Mouse (Mus musculus): ENCODE results near the gene Cct2. TPM values are rescaled to one million over a fixed set of nuclear protein-coding genes. Genes with fewer than 3 reads are reported as not detected.
"Not testable (repeated sequence)": the region's sequence is repeated elsewhere in the genome, so short reads cannot be mapped to it uniquely, and the experiment has no call there.

The Cct2 gene
- polyA plus RNA-seq, 1 experiment from 2014 or later = 183 TPM

GRCm38 (mm10) chr10:117049961-117050597, 13.5 kb downstream of the Cct2 start:
- no peak overlapping the region for H3K4me3 ChIP-seq (ENCODE audit: control insufficient read depth in 1 of 2, insufficient read depth in 1 of 2, low read depth in 1 of 2, low read length in 2 of 2)
- peaks cover 74% of the 10 kb centered on the region for H3K36me3 ChIP-seq (ENCODE audit: control insufficient read depth, insufficient read depth, low read length)
- no peaks in the 10 kb centered on the region for H3K27me3 ChIP-seq (ENCODE audit: control insufficient read depth, insufficient read depth, low read length)
- H3K4me2 ChIP-seq (ENCODE audit: low read length) = peak overlapping the region; percentile 6; the same call in 1 of the 2 replicates
- H3K4me1 ChIP-seq (ENCODE audit: control insufficient read depth in 2 of 2, insufficient read depth in 2 of 2, low read length in 2 of 2) = peaks cover 0 to 17% of the 10 kb centered on the region in 2 experiments; a peak in 3 of 4 replicates
- no peaks in the 10 kb centered on the region for H3K9me3 ChIP-seq (ENCODE audit: control insufficient read depth, low read length)
- H3K9ac ChIP-seq (ENCODE audit: low read length) = peak overlapping the region; percentile 97; the same call in 1 of the 2 replicates
- ATAC-seq (ENCODE audit: insufficient number of reproducible peaks, insufficient read depth, low FRiP score, low read depth) = no peak
- peak overlapping the region; percentile 16 to 35; a peak in 3 of 4 replicates for H3K27ac ChIP-seq (replicated peaks in 1 of 2; ENCODE audit: control insufficient read depth in 1 of 2, insufficient read depth in 1 of 2, low read depth in 2 of 2, low read length in 2 of 2)
- WGBS = 41% methylated on average over 4 of the region's 4 CpGs

- peak overlapping the region in 1 of 2 experiments; percentile 35; a peak in 2 of 4 replicates for H3K27ac ChIP-seq (replicated peaks in 1 of 2; ENCODE audit: control insufficient read depth in 1 of 2, insufficient read depth in 1 of 2, low read depth in 2 of 2, low read length in 2 of 2)
- H3K9me3 ChIP-seq (ENCODE audit: control insufficient read depth, low read length) = no peaks in the 10 kb centered on the region
- H3K36me3 ChIP-seq (ENCODE audit: control insufficient read depth, insufficient read depth, low read length) = peaks cover 66% of the 10 kb centered on the region
- peak overlapping the region; percentile 97 for H3K9ac ChIP-seq (ENCODE audit: low read length)
- WGBS = 61% methylated on average over 4 of the region's 4 CpGs
- no peak overlapping the region for H3K4me3 ChIP-seq (ENCODE audit: control insufficient read depth in 1 of 2, insufficient read depth in 1 of 2, low read depth in 1 of 2, low read length in 2 of 2)
- H3K4me1 ChIP-seq (ENCODE audit: control insufficient read depth in 2 of 2, insufficient read depth in 2 of 2, low read length in 2 of 2) = peaks cover 3 to 25% of the 10 kb centered on the region in 2 experiments
- H3K4me2 ChIP-seq (ENCODE audit: low read length) = peak overlapping the region; percentile 71
- ATAC-seq (ENCODE audit: insufficient number of reproducible peaks, insufficient read depth, low FRiP score, low read depth) = no peak
- H3K27me3 ChIP-seq (ENCODE audit: control insufficient read depth, insufficient read depth, low read length) = no peaks in the 10 kb centered on the region
These were observed 14.4 kb downstream of the Cct2 start for GRCm38 (mm10) chr10:117049253-117049652.

- Histone ChIP-seq H3K4me3 (ENCODE audit: control insufficient read depth in 1 of 2, insufficient read depth in 1 of 2, low read depth in 1 of 2, low read length in 2 of 2) (peak within 1 kb of the TSS; percentile 60 to 71), H3K9ac (ENCODE audit: low read length) (peak within 1 kb of the TSS; percentile 97), H3K27me3 (ENCODE audit: control insufficient read depth, insufficient read depth, low read length) (no peaks in the 10 kb centered on the region), H3K4me1 (ENCODE audit: control insufficient read depth in 2 of 2, insufficient read depth in 2 of 2, low read length in 2 of 2) (peaks cover 17 to 43% of the 10 kb centered on the region in 2 experiments), H3K9me3 (ENCODE audit: control insufficient read depth, low read length) (no peaks in the 10 kb centered on the region), H3K4me2 (ENCODE audit: low read length) (peak within 1 kb of the TSS; percentile 71), H3K36me3 (ENCODE audit: control insufficient read depth, insufficient read depth, low read length) (peaks cover 27% of the 10 kb centered on the region), H3K27ac (replicated peaks in 1 of 2; ENCODE audit: control insufficient read depth in 1 of 2, insufficient read depth in 1 of 2, low read depth in 2 of 2, low read length in 2 of 2) (peak within 1 kb of the TSS; percentile 89 to 96)
- 14% methylated on average over 40 of the region's 40 CpGs for WGBS
- ATAC-seq (ENCODE audit: insufficient number of reproducible peaks, insufficient read depth, low FRiP score, low read depth) = peak; percentile 35
These were observed 18.2 kb downstream of the Cct2 start, which contains the start of gene Lrrc10 for GRCm38 (mm10) chr10:117045175-117046056. TSS of gene Lrrc10 (plus strand) at chr10:117045341.

- Histone ChIP-seq H3K9ac (ENCODE audit: low read length) (peak overlapping the region; percentile 22; the same call in 1 of the 2 replicates), H3K4me3 (ENCODE audit: control insufficient read depth in 1 of 2, insufficient read depth in 1 of 2, low read depth in 1 of 2, low read length in 2 of 2) (peak overlapping the region in 1 of 2 experiments; percentile 7; a peak in 1 of 4 replicates), H3K4me1 (ENCODE audit: control insufficient read depth in 2 of 2, insufficient read depth in 2 of 2, low read length in 2 of 2) (peaks cover 17 to 32% of the 10 kb centered on the region in 2 experiments), H3K27ac (replicated peaks in 1 of 2; ENCODE audit: control insufficient read depth in 1 of 2, insufficient read depth in 1 of 2, low read depth in 2 of 2, low read length in 2 of 2) (peak overlapping the region in 1 of 2 experiments; percentile 29; a peak in 1 of 4 replicates), H3K4me2 (ENCODE audit: low read length) (peak overlapping the region; percentile 71)
- H3K9me3 ChIP-seq (ENCODE audit: control insufficient read depth, low read length); ATAC-seq (ENCODE audit: insufficient number of reproducible peaks, insufficient read depth, low FRiP score, low read depth); H3K36me3 ChIP-seq (ENCODE audit: control insufficient read depth, insufficient read depth, low read length); H3K27me3 ChIP-seq (ENCODE audit: control insufficient read depth, insufficient read depth, low read length): not testable (repeated sequence)
- 18% methylated on average over 15 of the region's 16 CpGs for WGBS
These were observed 20.0 kb downstream of the Cct2 start for GRCm38 (mm10) chr10:117043497-117044166.

- Histone ChIP-seq H3K4me3 (ENCODE audit: control insufficient read depth in 1 of 2, insufficient read depth in 1 of 2, low read depth in 1 of 2, low read length in 2 of 2) (peak overlapping the region in 1 of 2 experiments; percentile 14; a peak in 1 of 4 replicates), H3K36me3 (ENCODE audit: control insufficient read depth, insufficient read depth, low read length) (no peaks in the 10 kb centered on the region), H3K27me3 (ENCODE audit: control insufficient read depth, insufficient read depth, low read length) (no peaks in the 10 kb centered on the region), H3K9ac (ENCODE audit: low read length) (peak overlapping the region; percentile 69), H3K4me1 (ENCODE audit: control insufficient read depth in 2 of 2, insufficient read depth in 2 of 2, low read length in 2 of 2) (peaks cover 17 to 27% of the 10 kb centered on the region in 2 experiments), H3K9me3 (ENCODE audit: control insufficient read depth, low read length) (0 out of 2 replicates have a peak, but pooled peaks cover 4% of the 10 kb centered on the region), H3K27ac (replicated peaks in 1 of 2; ENCODE audit: control insufficient read depth in 1 of 2, insufficient read depth in 1 of 2, low read depth in 2 of 2, low read length in 2 of 2) (peak overlapping the region; percentile 88 to 94), H3K4me2 (ENCODE audit: low read length) (peak overlapping the region; percentile 56)
- peak; percentile 81 for ATAC-seq (ENCODE audit: insufficient number of reproducible peaks, insufficient read depth, low FRiP score, low read depth)
- WGBS = 14% methylated on average over 14 of the region's 14 CpGs
These were observed 21.3 kb downstream of the Cct2 start for GRCm38 (mm10) chr10:117042295-117042694.

GRCm38 (mm10) chr10:117040355-117040754, 23.3 kb downstream of the Cct2 start:
- Histone ChIP-seq H3K27ac (replicated peaks in 1 of 2; ENCODE audit: control insufficient read depth in 1 of 2, insufficient read depth in 1 of 2, low read depth in 2 of 2, low read length in 2 of 2) (no peak overlapping the region), H3K4me3 (ENCODE audit: control insufficient read depth in 1 of 2, insufficient read depth in 1 of 2, low read depth in 1 of 2, low read length in 2 of 2) (no peak overlapping the region), H3K4me2 (ENCODE audit: low read length) (no peak overlapping the region), H3K27me3 (ENCODE audit: control insufficient read depth, insufficient read depth, low read length) (no peaks in the 10 kb centered on the region), H3K9ac (ENCODE audit: low read length) (no peak overlapping the region), H3K4me1 (ENCODE audit: control insufficient read depth in 2 of 2, insufficient read depth in 2 of 2, low read length in 2 of 2) (peaks cover 17 to 27% of the 10 kb centered on the region in 2 experiments), H3K36me3 (ENCODE audit: control insufficient read depth, insufficient read depth, low read length) (no peaks in the 10 kb centered on the region), H3K9me3 (ENCODE audit: control insufficient read depth, low read length) (0 out of 2 replicates have a peak, but pooled peaks cover 4% of the 10 kb centered on the region)
- ATAC-seq (ENCODE audit: insufficient number of reproducible peaks, insufficient read depth, low FRiP score, low read depth) = no peak
- WGBS = 73% methylated on average over 6 of the region's 6 CpGs

- ATAC-seq (ENCODE audit: insufficient number of reproducible peaks, insufficient read depth, low FRiP score, low read depth) = no peak
- Histone ChIP-seq H3K9me3 (ENCODE audit: control insufficient read depth, low read length) (0 out of 2 replicates have a peak, but pooled peaks cover 4% of the 10 kb centered on the region), H3K4me2 (ENCODE audit: low read length) (no peak overlapping the region), H3K27ac (replicated peaks in 1 of 2; ENCODE audit: control insufficient read depth in 1 of 2, insufficient read depth in 1 of 2, low read depth in 2 of 2, low read length in 2 of 2) (no peak overlapping the region), H3K4me1 (ENCODE audit: control insufficient read depth in 2 of 2, insufficient read depth in 2 of 2, low read length in 2 of 2) (no peaks in the 10 kb centered on the region), H3K27me3 (ENCODE audit: control insufficient read depth, insufficient read depth, low read length) (no peaks in the 10 kb centered on the region), H3K4me3 (ENCODE audit: control insufficient read depth in 1 of 2, insufficient read depth in 1 of 2, low read depth in 1 of 2, low read length in 2 of 2) (no peak overlapping the region), H3K36me3 (ENCODE audit: control insufficient read depth, insufficient read depth, low read length) (no peaks in the 10 kb centered on the region), H3K9ac (ENCODE audit: low read length) (no peak overlapping the region)
- WGBS = 18% methylated on average over 8 of the region's 8 CpGs
These were observed 29.8 kb downstream of the Cct2 start for GRCm38 (mm10) chr10:117033785-117034184.
